Mouse (Mus musculus) liver, postnatal 0 days (tissue): ENCODE measurements around the gene Cftr.

Experiments used
- CTCF ChIP-seq: sonication (generic); IDR thresholded peaks from 2 replicates; pipeline ENCODE4 v1.5.1; 2016; ENCODE audit warnings: antibody characterized with exemption, low read depth
- EP300 ChIP-seq: IDR thresholded peaks from 2 replicates; pipeline ENCODE4 v1.6.1; 2016; ENCODE audit warnings: antibody characterized with exemption, low read depth, mild to moderate bottlenecking

- no peak for TF ChIP-seq CTCF
- no peak for TF ChIP-seq EP300
Measured at GRCm38 (mm10) chr6:18153031-18153430, 17.5 kb upstream of the Cftr start.
